Mouse (Mus musculus) G1E (cell line): Measurements from ENCODE around the gene Muc1.

Experiments used
- CTCF ChIP-seq: IDR thresholded peaks from 2 replicates; pipeline ENCODE4 v1.5.1; 2012; ENCODE audit warnings: low read depth, low read length, inconsistent platforms, mixed read lengths
- GATA1 ChIP-seq: IDR thresholded peaks from 2 replicates; pipeline ENCODE4 v1.6.1; 2012; ENCODE audit warnings: borderline replicate concordance, low read length, inconsistent platforms, mixed read lengths
- GATA2 ChIP-seq: IDR thresholded peaks from 2 replicates; pipeline ENCODE4 v1.6.1; 2012; ENCODE audit warnings: low read depth, low read length, inconsistent platforms, borderline replicate concordance
- POLR2AphosphoS5 ChIP-seq: IDR thresholded peaks from 2 replicates; pipeline ENCODE4 v1.6.1; 2012; ENCODE audit warnings: low read depth, low read length, inconsistent platforms; ENCODE audit not compliant: insufficient replicate concordance
- TAL1 ChIP-seq: conservative IDR thresholded peaks from 2 replicates; pipeline ENCODE4 v1.6.1; 2012; ENCODE audit warnings: low read depth, low read length, inconsistent platforms, mixed read lengths

GRCm38 (mm10) chr3:89183058-89183958, 45.5 kb upstream of the Muc1 start, which contains the start of gene Fam189b:
- no peak for TF ChIP-seq CTCF
- no peak for TF ChIP-seq GATA1
- TF ChIP-seq TAL1, result no peak
- no peak for TF ChIP-seq POLR2AphosphoS5
- no peak for TF ChIP-seq GATA2
